In the genomic region with DNA sequence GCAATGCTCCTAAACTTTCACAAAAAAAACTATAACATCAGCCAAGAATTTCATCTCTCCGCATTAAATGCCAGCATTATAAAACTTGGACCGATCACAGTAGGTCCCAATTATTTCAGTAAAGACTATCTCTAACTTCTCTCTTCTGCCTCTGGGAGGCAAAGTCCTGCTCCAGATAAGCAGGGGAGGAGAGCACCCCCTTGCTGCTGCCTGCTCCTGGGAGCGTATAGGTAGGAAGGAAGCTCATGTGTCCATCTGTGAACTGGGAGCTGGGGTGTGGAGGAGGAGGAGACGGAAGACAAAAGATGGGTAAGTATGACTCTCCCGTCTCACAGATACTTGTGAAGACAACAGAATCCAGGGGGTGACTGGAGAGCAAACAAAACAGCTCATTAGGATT, we compare ENCODE assay signal across 28 mouse cellular contexts. TPM values are rescaled to one million over a fixed set of nuclear protein-coding genes. Genes with fewer than 3 reads are reported as not detected.
DNase-seq lines count a peak whose midpoint lies in the region; ATAC-seq and TF ChIP-seq lines count a peak whose summit lies in the region.
"Had no signal": no experiment of that assay in that cellular context is flagged by ENCODE, and none has a peak within 500 bp of the region (broad histone marks: within the 10 kb centered on the region; RNA-seq: fewer than 3 reads in every experiment).

No protein-coding gene starts in this region.

- 67% methylated on average over 5 of the region's 5 CpGs for WGBS in heart, adult 2 months
- 47% methylated on average over 5 of the region's 5 CpGs for WGBS in kidney, postnatal 0 days
- 72% methylated on average over 5 of the region's 5 CpGs for WGBS in midbrain, postnatal 0 days
- WGBS in midbrain, embryonic 10.5 days, result 77% methylated on average over 5 of the region's 5 CpGs

- no peak overlapping the region for H3K4me3 ChIP-seq in heart, adult 2 months
- no peak overlapping the region for H3K4me3 ChIP-seq in kidney, postnatal 0 days (replicated peaks; ENCODE audit: low read depth, low read length)
- H3K4me3 ChIP-seq in midbrain, postnatal 0 days (ENCODE audit: low read depth, low read length), result no peak overlapping the region
- no peak overlapping the region for H3K4me3 ChIP-seq in midbrain, embryonic 10.5 days
- H3K4me3 ChIP-seq: heart, embryonic 13.5 days; hindbrain, embryonic 13.5 days; liver, embryonic 13.5 days; myocyte; neural tube, embryonic 12.5 days had no signal

- no peak overlapping the region for H3K27ac ChIP-seq in heart, adult 2 months
- no peak overlapping the region for H3K27ac ChIP-seq in kidney, postnatal 0 days
- no peak overlapping the region for H3K27ac ChIP-seq in midbrain, postnatal 0 days (ENCODE audit: low read depth, low read length)
- no peak overlapping the region for H3K27ac ChIP-seq in midbrain, embryonic 10.5 days (replicated peaks)
- H3K27ac ChIP-seq: heart, embryonic 13.5 days; hindbrain, embryonic 13.5 days; liver, embryonic 13.5 days; neural tube, embryonic 12.5 days had no signal

- TF ChIP-seq EP300 in heart, adult 2 months (IDR thresholded peaks at IDR 0.05; ENCODE audit: insufficient read depth, low read depth, low read length), result no peak

- no peaks in the 10 kb centered on the region for H3K9me3 ChIP-seq in kidney, postnatal 0 days (replicated peaks; ENCODE audit: low read length)
- no peaks in the 10 kb centered on the region for H3K9me3 ChIP-seq in midbrain, postnatal 0 days (ENCODE audit: low read length)
- H3K9me3 ChIP-seq in midbrain, embryonic 10.5 days (replicated peaks), result no peaks in the 10 kb centered on the region
- H3K9me3 ChIP-seq: heart, embryonic 13.5 days; hindbrain, embryonic 13.5 days; liver, embryonic 13.5 days; neural tube, embryonic 12.5 days had no signal

- H3K4me2 ChIP-seq in kidney, postnatal 0 days (ENCODE audit: low read length), result no peak overlapping the region
- no peak overlapping the region for H3K4me2 ChIP-seq in midbrain, postnatal 0 days (ENCODE audit: low read depth, low read length, poor library complexity, severe bottlenecking)
- H3K4me2 ChIP-seq: heart, embryonic 13.5 days; hindbrain, embryonic 13.5 days; liver, embryonic 13.5 days; lung, embryonic 14.5 days; midbrain, embryonic 11.5 days; neural tube, embryonic 12.5 days had no signal

- H3K9ac ChIP-seq in heart, adult 2 months (ENCODE audit: low read depth, low read length), result no peak overlapping the region
- no peak overlapping the region for H3K9ac ChIP-seq in kidney, postnatal 0 days (ENCODE audit: low read depth, low read length)
- H3K9ac ChIP-seq in midbrain, postnatal 0 days (replicated peaks; ENCODE audit: low read length, poor library complexity, severe bottlenecking), result no peak overlapping the region
- H3K9ac ChIP-seq: heart, embryonic 13.5 days; hindbrain, embryonic 13.5 days; liver, embryonic 13.5 days; lung, embryonic 14.5 days; neural tube, embryonic 12.5 days had no signal

- TF ChIP-seq POLR2A in heart, adult 2 months (IDR thresholded peaks at IDR 0.05; ENCODE audit: insufficient read depth, low read depth, low read length), result no peak

- ATAC-seq in kidney, postnatal 0 days (replicated peaks; ENCODE audit: low FRiP score, low read depth), result no peak
- no peak for ATAC-seq in midbrain, postnatal 0 days (ENCODE audit: low FRiP score)
- ATAC-seq: CD4-positive, CD25-positive, alpha-beta regulatory T cell, adult 4 months; forebrain, embryonic 14.5 days; midbrain, embryonic 16.5 days had no signal

- no peaks in the 10 kb centered on the region for H3K27me3 ChIP-seq in heart, adult 2 months (ENCODE audit: control insufficient read depth, insufficient read depth, low read length)
- H3K27me3 ChIP-seq in kidney, postnatal 0 days (ENCODE audit: insufficient read depth, low read length), result no peaks in the 10 kb centered on the region
- H3K27me3 ChIP-seq in midbrain, postnatal 0 days (ENCODE audit: insufficient read depth, low read length), result no peaks in the 10 kb centered on the region
- no peaks in the 10 kb centered on the region for H3K27me3 ChIP-seq in midbrain, embryonic 10.5 days (ENCODE audit: low read depth, poor library complexity, severe bottlenecking)
- H3K27me3 ChIP-seq: heart, embryonic 13.5 days; hindbrain, embryonic 13.5 days; liver, embryonic 13.5 days; neural tube, embryonic 12.5 days had no signal

- no peak for DNase-seq in heart, adult 2 months
- DNase-seq in heart, postnatal 10 days, result no peak
- DNase-seq in kidney, postnatal 0 days (ENCODE audit: low spot score), result peak; percentile 13
- no peak for DNase-seq in kidney, adult 8-10 months
- DNase-seq in midbrain, postnatal 0 days (ENCODE audit: low spot score), result no peak
- no peak for DNase-seq in midbrain, embryonic 10.5 days (ENCODE audit: low spot score)
- DNase-seq in thymus, postnatal 36 days, result no peak
- DNase-seq: adrenal gland, postnatal 25 days; cerebellum, adult 18-20 months; cerebellum, postnatal 10 days; heart, postnatal 36 days; kidney, adult 18-20 months; kidney, postnatal 14 days; left cerebral cortex, postnatal 4 days; liver, embryonic 13.5 days; lung, embryonic 14.5 days; right cerebral cortex, adult 18-20 months; spleen, adult 18-20 months; thymus, adult 18-20 months; thymus, postnatal 4 days had no signal

- TF ChIP-seq CTCF in heart, adult 2 months (IDR thresholded peaks at IDR 0.05), result peak; percentile 15; the same call in 1 of the 2 replicates
- TF ChIP-seq CTCF in kidney, postnatal 0 days (IDR thresholded peaks at IDR 0.05; ENCODE audit: low read depth), result peak; percentile 40; the same call in 1 of the 2 replicates
- peak; percentile 47 for TF ChIP-seq CTCF in midbrain, postnatal 0 days (IDR thresholded peaks at IDR 0.05)

- no peaks in the 10 kb centered on the region for H3K36me3 ChIP-seq in heart, adult 2 months (ENCODE audit: control insufficient read depth, insufficient read depth, low read length)
- H3K36me3 ChIP-seq in kidney, postnatal 0 days (ENCODE audit: insufficient read depth, low read length), result peaks cover 34% of the 10 kb centered on the region
- peaks cover 18% of the 10 kb centered on the region for H3K36me3 ChIP-seq in midbrain, postnatal 0 days (ENCODE audit: insufficient read depth, low read length)
- H3K36me3 ChIP-seq in midbrain, embryonic 10.5 days, result peaks cover 50% of the 10 kb centered on the region

- no peaks in the 10 kb centered on the region for H3K79me2 ChIP-seq in heart, adult 2 months (replicated peaks; ENCODE audit: control insufficient read depth, insufficient read depth, low read length)

- intact Hi-C loops in heart, adult 2 months (cut with DNase I), result no loop called here
- intact Hi-C loops in heart, postnatal 10 days (cut with DNase I), result no loop called here

- no peaks in the 10 kb centered on the region for H3K4me1 ChIP-seq in heart, adult 2 months (ENCODE audit: control insufficient read depth, insufficient read depth, low read length)
- H3K4me1 ChIP-seq in kidney, postnatal 0 days (replicated peaks; ENCODE audit: insufficient read depth, low read length), result no peaks in the 10 kb centered on the region
- no peaks in the 10 kb centered on the region for H3K4me1 ChIP-seq in midbrain, postnatal 0 days (ENCODE audit: insufficient read depth, low read length)
- H3K4me1 ChIP-seq in midbrain, embryonic 10.5 days, result no peaks in the 10 kb centered on the region
- H3K4me1 ChIP-seq: heart, embryonic 13.5 days; hindbrain, embryonic 13.5 days; neural tube, embryonic 12.5 days had no signal

RNA-seq across cellular contexts. Expression of a gene that starts 14.8 kb away (rescaled TPM):
- under 1 TPM; 0.44 to 0.77 TPM for total RNA-seq in heart, adult 2 months (2021)
- 0.31 and 0.38 TPM in 2 replicates for polyA plus RNA-seq in heart, adult 2 months (2012; rRNA removed)
- total RNA-seq in heart, postnatal 10 days (2021), result under 1 TPM; 0.77 TPM
- polyA plus RNA-seq in kidney, postnatal 0 days (2015; fragmentation: Nextera tagmentation; extraction: Ambion mirVana), result 0.23 and 0.37 TPM in 2 replicates
- 6.7 and 9.1 TPM in 2 replicates for total RNA-seq in midbrain, postnatal 0 days (2014; rRNA removed)
- 2.5 and 2.8 TPM in 2 replicates for polyA plus RNA-seq in midbrain, postnatal 0 days (2015; fragmentation: Nextera tagmentation; extraction: Ambion mirVana)
- 1.3 TPM in 2 replicates for polyA plus RNA-seq in midbrain, embryonic 10.5 days (2016; fragmentation: Nextera tagmentation; extraction: Ambion mirVana)
- polyA plus RNA-seq: CD4-positive, CD25-positive, alpha-beta regulatory T cell, adult 4 months had no signal

RNA-seq across cellular contexts. Expression of a gene that starts 44.0 kb away (rescaled TPM):
- total RNA-seq in heart, adult 2 months (2021), result 10 to 100 TPM; 23.1 to 28.9 TPM
- polyA plus RNA-seq in heart, adult 2 months (2012; rRNA removed), result 6.9 and 10.6 TPM in 2 replicates
- 10 to 100 TPM; 35.2 to 35.9 TPM for total RNA-seq in heart, postnatal 10 days (2021)
- polyA plus RNA-seq in kidney, postnatal 0 days (2015; fragmentation: Nextera tagmentation; extraction: Ambion mirVana), result 15.8 and 17.1 TPM in 2 replicates
- total RNA-seq in midbrain, postnatal 0 days (2014; rRNA removed), result 55.4 and 57.9 TPM in 2 replicates
- polyA plus RNA-seq in midbrain, postnatal 0 days (2015; fragmentation: Nextera tagmentation; extraction: Ambion mirVana), result 26.5 and 29.2 TPM in 2 replicates
- polyA plus RNA-seq in midbrain, embryonic 10.5 days (2016; fragmentation: Nextera tagmentation; extraction: Ambion mirVana), result 15.8 and 21.9 TPM in 2 replicates
